In the genomic region with DNA sequence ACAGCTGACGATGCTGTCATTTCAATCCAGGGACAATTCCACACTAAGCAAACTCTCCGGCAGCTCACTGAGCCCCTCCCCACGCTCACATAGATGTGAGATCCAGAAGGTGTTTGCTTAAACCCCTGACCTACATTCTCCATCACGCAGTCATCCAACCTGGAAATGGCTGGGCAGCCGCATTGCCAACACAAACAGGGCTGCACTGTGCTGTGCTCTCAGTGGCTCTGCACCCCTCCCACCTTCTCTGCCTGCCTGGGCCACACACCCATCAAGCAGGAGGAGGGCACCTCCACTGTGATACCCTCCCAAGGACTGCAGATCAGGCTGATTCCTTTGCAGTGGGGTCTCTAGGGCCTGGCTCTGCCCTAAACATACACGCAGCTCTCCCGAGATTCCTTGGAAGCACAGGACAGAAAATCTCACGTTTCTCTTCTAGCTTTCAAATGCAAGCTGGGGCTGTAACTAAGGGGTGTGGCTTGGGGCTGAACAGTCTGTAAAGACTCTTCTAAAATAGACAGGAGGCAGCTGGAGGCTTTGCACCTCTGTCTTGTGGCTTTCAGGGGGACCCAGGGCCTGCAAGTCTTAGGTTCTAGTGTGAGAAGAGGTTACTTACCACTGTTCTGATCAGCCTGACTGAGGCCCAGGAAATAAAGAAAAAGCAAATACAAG, we compare ENCODE assay signal across 8 mouse cellular contexts.
DNase-seq lines count a peak whose midpoint lies in the region; ATAC-seq and TF ChIP-seq lines count a peak whose summit lies in the region.

No protein-coding gene starts in this region.

- peak; percentile 42 for DNase-seq in forebrain, embryonic 11.5 days (ENCODE audit: low spot score)
- no peak for DNase-seq in midbrain, embryonic 10.5 days (ENCODE audit: low spot score)
- peak; percentile 62 for DNase-seq in kidney, postnatal 0 days (ENCODE audit: low spot score)
- DNase-seq in layer of hippocampus, adult 9-11 months, result no peak

- no peaks in the 10 kb centered on the region for H3K9me3 ChIP-seq in forebrain, embryonic 11.5 days (ENCODE audit: control insufficient read depth, low read length)
- H3K9me3 ChIP-seq in forebrain, embryonic 13.5 days (replicated peaks), result no peaks in the 10 kb centered on the region
- H3K9me3 ChIP-seq in midbrain, embryonic 13.5 days, result no peaks in the 10 kb centered on the region
- H3K9me3 ChIP-seq in midbrain, embryonic 10.5 days (replicated peaks), result no peaks in the 10 kb centered on the region
- H3K9me3 ChIP-seq in kidney, postnatal 0 days (replicated peaks; ENCODE audit: low read length), result no peaks in the 10 kb centered on the region
- H3K9me3 ChIP-seq in neural tube, embryonic 13.5 days, result no peaks in the 10 kb centered on the region

- no peak overlapping the region for H3K4me2 ChIP-seq in forebrain, embryonic 11.5 days (ENCODE audit: low read depth, low read length, severe bottlenecking)
- H3K4me2 ChIP-seq in forebrain, embryonic 13.5 days, result no peak overlapping the region
- no peak overlapping the region for H3K4me2 ChIP-seq in midbrain, embryonic 13.5 days (replicated peaks)
- H3K4me2 ChIP-seq in kidney, postnatal 0 days (ENCODE audit: low read length), result no peak overlapping the region
- H3K4me2 ChIP-seq in neural tube, embryonic 13.5 days, result no peak overlapping the region

- no peak for ATAC-seq in forebrain, embryonic 11.5 days (replicated peaks; ENCODE audit: low FRiP score)
- no peak for ATAC-seq in forebrain, embryonic 13.5 days
- ATAC-seq in midbrain, embryonic 13.5 days, result peak; percentile 40; the same call in 1 of the 2 replicates
- ATAC-seq in kidney, postnatal 0 days (replicated peaks; ENCODE audit: low FRiP score, low read depth), result 0 out of 2 replicates have a peak, but pooled peaks have one; percentile 26
- ATAC-seq in neural tube, embryonic 13.5 days (ENCODE audit: low read depth), result peak; percentile 43; the same call in 1 of the 2 replicates
- no peak for ATAC-seq in inflammation-experienced regulatory T-cells, adult 6 months

- H3K27ac ChIP-seq in forebrain, embryonic 11.5 days (ENCODE audit: low read depth, low read length), result no peak overlapping the region
- H3K27ac ChIP-seq in forebrain, embryonic 13.5 days, result no peak overlapping the region
- no peak overlapping the region for H3K27ac ChIP-seq in midbrain, embryonic 13.5 days
- no peak overlapping the region for H3K27ac ChIP-seq in midbrain, embryonic 10.5 days (replicated peaks)
- H3K27ac ChIP-seq in kidney, postnatal 0 days, result peak overlapping the region; percentile 42; the same call in 1 of the 2 replicates
- H3K27ac ChIP-seq in neural tube, embryonic 13.5 days (replicated peaks), result no peak overlapping the region

- WGBS in forebrain, embryonic 11.5 days, result 63% methylated on average over 8 of the region's 8 CpGs
- 68% methylated on average over 8 of the region's 8 CpGs for WGBS in forebrain, embryonic 13.5 days
- WGBS in midbrain, embryonic 13.5 days, result 62% methylated on average over 8 of the region's 8 CpGs
- 56% methylated on average over 8 of the region's 8 CpGs for WGBS in midbrain, embryonic 10.5 days
- WGBS in kidney, postnatal 0 days, result 23% methylated on average over 8 of the region's 8 CpGs
- 57% methylated on average over 8 of the region's 8 CpGs for WGBS in neural tube, embryonic 13.5 days

- no peaks in the 10 kb centered on the region for H3K27me3 ChIP-seq in forebrain, embryonic 11.5 days (ENCODE audit: control insufficient read depth, insufficient read depth, low read length)
- no peaks in the 10 kb centered on the region for H3K27me3 ChIP-seq in forebrain, embryonic 13.5 days
- no peaks in the 10 kb centered on the region for H3K27me3 ChIP-seq in midbrain, embryonic 13.5 days
- H3K27me3 ChIP-seq in midbrain, embryonic 10.5 days (ENCODE audit: low read depth, poor library complexity, severe bottlenecking), result no peaks in the 10 kb centered on the region
- H3K27me3 ChIP-seq in kidney, postnatal 0 days (ENCODE audit: insufficient read depth, low read length), result no peaks in the 10 kb centered on the region
- no peaks in the 10 kb centered on the region for H3K27me3 ChIP-seq in neural tube, embryonic 13.5 days

- H3K4me3 ChIP-seq in forebrain, embryonic 11.5 days (ENCODE audit: low read depth, low read length), result no peak overlapping the region
- H3K4me3 ChIP-seq in forebrain, embryonic 13.5 days, result no peak overlapping the region
- no peak overlapping the region for H3K4me3 ChIP-seq in midbrain, embryonic 13.5 days (replicated peaks)
- no peak overlapping the region for H3K4me3 ChIP-seq in midbrain, embryonic 10.5 days
- H3K4me3 ChIP-seq in kidney, postnatal 0 days (replicated peaks; ENCODE audit: low read depth, low read length), result no peak overlapping the region
- no peak overlapping the region for H3K4me3 ChIP-seq in neural tube, embryonic 13.5 days

- no peak overlapping the region for H3K9ac ChIP-seq in forebrain, embryonic 11.5 days (ENCODE audit: low read length)
- H3K9ac ChIP-seq in forebrain, embryonic 13.5 days, result no peak overlapping the region
- H3K9ac ChIP-seq in midbrain, embryonic 13.5 days (replicated peaks), result no peak overlapping the region
- no peak overlapping the region for H3K9ac ChIP-seq in kidney, postnatal 0 days (ENCODE audit: low read depth, low read length)
- no peak overlapping the region for H3K9ac ChIP-seq in neural tube, embryonic 13.5 days

- no peaks in the 10 kb centered on the region for H3K4me1 ChIP-seq in forebrain, embryonic 11.5 days (replicated peaks; ENCODE audit: control insufficient read depth, insufficient read depth, low read length)
- no peaks in the 10 kb centered on the region for H3K4me1 ChIP-seq in forebrain, embryonic 13.5 days
- H3K4me1 ChIP-seq in midbrain, embryonic 13.5 days (replicated peaks), result no peaks in the 10 kb centered on the region
- H3K4me1 ChIP-seq in midbrain, embryonic 10.5 days, result peaks cover 24% of the 10 kb centered on the region
- peaks cover 13% of the 10 kb centered on the region for H3K4me1 ChIP-seq in kidney, postnatal 0 days (replicated peaks; ENCODE audit: insufficient read depth, low read length)
- H3K4me1 ChIP-seq in neural tube, embryonic 13.5 days (replicated peaks), result peaks cover 18% of the 10 kb centered on the region

- no peak for TF ChIP-seq CTCF in kidney, postnatal 0 days (IDR thresholded peaks at IDR 0.05; ENCODE audit: low read depth)

- H3K36me3 ChIP-seq in forebrain, embryonic 11.5 days (ENCODE audit: control insufficient read depth, insufficient read depth, low read length), result no peaks in the 10 kb centered on the region
- H3K36me3 ChIP-seq in forebrain, embryonic 13.5 days (ENCODE audit: poor library complexity, severe bottlenecking), result no peaks in the 10 kb centered on the region
- no peaks in the 10 kb centered on the region for H3K36me3 ChIP-seq in midbrain, embryonic 13.5 days
- H3K36me3 ChIP-seq in midbrain, embryonic 10.5 days, result no peaks in the 10 kb centered on the region
- no peaks in the 10 kb centered on the region for H3K36me3 ChIP-seq in kidney, postnatal 0 days (ENCODE audit: insufficient read depth, low read length)
- no peaks in the 10 kb centered on the region for H3K36me3 ChIP-seq in neural tube, embryonic 13.5 days

Comparison
In these comparisons a context has a peak if more than half of its experiments do, and no peak if none do; other contexts are left out.
1. ATAC-seq: peak in midbrain, embryonic 13.5 days (single experiment), kidney, postnatal 0 days (single experiment) and neural tube, embryonic 13.5 days (single experiment); none in forebrain, embryonic 11.5 days (single experiment), forebrain, embryonic 13.5 days (single experiment) and inflammation-experienced regulatory T-cells, adult 6 months (single experiment).
2. DNase-seq: peak in forebrain, embryonic 11.5 days (single experiment) and kidney, postnatal 0 days (single experiment); none in midbrain, embryonic 10.5 days (single experiment) and layer of hippocampus, adult 9-11 months (single experiment).